Mouse (Mus musculus) layer of hippocampus, postnatal 25 days (tissue): ENCODE measurements around the gene Il21r. TPM values are rescaled to one million over a fixed set of nuclear protein-coding genes. Genes with fewer than 3 reads are reported as not detected.

Experiments used
- DNase-seq, 2 experiments: peaks; one replicate each; pipeline ENCODE4 v3.0.0; 2022; ENCODE audit warnings: mixed read lengths in 2 of 2, low spot score in 1 of 2; ENCODE audit errors: extremely low spot score in 1 of 2
- total RNA-seq, 2 experiments: library from RNA; stranded (reverse); gene quantifications; 2 replicates each; pipeline ENCODE4 v1.2.3; 2021

Gene Il21r
- 1 to 10 TPM in 1 of 2 experiments, under 1 TPM in 1; 0.89 to 1.1 TPM for total RNA-seq

DNA sequence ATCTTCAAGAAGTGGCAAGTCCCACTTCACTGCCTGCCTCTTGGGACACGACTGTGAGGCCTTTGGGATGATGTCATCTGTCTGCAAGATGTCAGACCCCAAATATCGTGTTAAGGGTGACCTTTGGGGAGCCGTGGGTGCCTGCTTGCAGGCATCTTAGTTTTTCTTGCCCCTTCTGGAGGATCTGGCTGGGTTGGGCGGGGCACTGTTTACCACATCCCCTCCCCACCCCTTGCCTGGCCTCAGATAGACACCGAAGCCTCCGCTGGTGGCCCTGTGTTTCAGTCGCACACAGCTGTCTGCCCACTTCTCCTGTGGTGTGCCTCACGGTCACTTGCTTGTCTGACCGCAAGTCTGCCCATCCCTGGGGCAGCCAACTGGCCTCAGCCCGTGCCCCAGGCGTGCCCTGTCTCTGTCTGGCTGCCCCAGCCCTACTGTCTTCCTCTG is at the start of gene Il21r:
TSS of gene Il21r (plus strand) at position 245 of the 447 bp plus-strand sequence.
- DNase-seq, result no peak

DNA sequence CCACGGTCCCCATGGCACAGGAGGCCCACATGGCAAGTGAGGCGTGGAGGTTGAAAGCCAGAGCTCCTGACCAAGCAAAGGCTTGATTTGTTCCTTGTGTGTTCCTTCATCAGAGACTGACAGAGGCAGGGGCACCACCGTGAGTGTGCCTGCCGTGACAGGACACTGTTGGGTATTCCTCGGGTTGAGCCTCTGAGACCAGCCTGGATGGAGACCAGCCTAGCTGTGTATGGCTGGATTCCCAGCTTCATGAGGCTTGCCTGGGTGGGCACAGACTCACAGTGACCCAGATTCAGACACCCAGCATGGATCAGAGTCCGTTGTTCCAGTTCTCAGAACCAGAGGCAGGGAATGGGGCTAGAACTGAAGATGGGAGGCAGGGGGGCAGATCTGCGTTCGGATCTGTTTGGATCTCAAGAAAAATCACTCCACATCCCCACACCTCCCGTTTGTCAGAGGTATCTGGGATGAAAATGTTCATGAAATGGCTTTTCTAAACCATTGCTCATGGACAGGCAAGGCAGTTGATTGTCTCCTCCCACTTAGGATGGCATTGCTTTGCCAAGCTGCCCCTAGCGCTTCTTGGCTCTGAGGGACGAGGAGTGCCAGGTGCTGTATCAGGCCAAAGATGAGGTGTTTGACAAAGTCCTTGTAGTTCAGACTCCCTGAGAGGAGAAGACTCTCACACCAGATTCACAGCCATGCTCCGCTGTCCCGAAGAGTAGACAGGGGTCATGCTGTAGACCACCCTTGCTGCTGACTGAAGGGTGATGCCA is 49.4 kb upstream of the Il21r start:
- no peak for DNase-seq

DNA sequence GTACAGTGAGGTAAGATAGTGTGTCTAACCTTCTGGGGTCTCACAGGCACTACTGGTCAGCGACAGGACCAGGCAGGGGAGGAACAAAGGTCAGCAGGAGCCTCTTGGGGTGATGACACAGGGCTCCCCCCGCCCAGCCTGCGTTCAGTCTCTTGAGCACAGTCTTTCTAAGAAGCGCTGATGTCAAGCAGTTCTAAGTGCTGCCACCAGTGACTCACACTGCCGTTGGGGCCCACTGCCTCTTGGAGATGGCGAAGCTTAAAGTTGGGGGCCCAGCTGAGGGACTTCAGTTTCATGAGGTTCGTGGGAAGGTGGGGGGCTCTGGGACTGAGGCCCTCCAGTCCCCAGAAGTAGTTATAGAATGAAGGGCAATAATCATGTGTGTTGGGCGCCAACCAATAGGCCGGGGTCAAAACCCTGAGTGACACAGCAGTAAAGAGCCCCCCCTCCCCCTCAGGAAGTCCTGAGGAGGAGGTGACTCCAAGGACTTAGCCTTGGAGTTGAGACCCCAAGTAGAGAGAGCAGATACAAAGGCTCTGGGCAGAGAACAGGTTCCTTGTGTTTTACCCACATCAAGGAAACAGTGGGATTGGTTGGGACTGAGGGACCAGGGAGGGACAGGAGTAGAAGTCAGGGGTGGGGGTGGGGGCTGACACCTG is 48.6 kb upstream of the Il21r start:
- no peak for DNase-seq

DNA sequence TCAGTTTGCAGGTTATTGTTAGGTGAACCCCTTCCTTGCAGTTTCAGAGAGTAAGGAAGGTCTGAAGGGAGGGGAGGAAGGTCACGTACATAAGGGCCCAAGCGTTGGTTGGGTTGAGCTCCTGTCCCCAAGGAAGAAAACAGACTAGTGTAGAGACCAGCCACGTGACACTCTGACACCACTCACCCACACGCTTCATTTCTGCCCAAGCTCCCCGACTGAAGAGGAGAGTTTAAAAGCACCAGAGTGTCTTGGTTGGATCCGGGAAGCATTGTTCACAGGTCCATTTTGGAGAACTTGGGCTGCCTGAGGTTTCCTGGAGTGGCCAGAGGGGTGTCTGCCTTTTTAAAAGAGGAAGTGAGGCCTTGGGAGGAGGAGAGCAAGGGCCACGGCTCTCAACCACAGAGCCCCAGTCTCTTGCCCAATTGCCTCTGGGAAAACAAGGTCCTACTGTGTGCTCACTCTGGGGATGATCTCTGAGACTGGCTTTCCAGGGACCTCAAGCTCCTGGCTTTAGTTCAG is 47.8 kb upstream of the Il21r start:
- DNase-seq, result no peak

DNA sequence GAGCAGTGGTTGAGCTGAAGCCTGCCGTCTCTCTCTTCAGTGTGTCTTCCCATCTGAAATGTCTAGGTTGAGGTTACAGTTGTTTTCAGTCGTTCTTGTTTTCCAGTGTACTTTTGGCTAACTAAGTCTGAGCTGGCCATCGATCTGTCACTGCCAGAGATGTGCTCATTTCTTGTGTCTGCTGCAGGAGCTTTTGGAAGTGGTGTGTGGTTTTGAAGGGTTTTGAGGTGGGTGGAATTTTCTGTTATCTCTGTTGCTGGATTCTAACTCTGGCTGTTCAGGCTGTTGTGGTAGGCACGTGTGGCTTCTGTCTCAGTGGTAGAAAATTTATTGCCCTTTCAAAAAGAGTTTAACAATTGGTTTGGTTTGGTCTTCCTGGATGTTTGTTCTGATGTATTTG is 47.1 kb upstream of the Il21r start:
- DNase-seq, result no peak

DNA sequence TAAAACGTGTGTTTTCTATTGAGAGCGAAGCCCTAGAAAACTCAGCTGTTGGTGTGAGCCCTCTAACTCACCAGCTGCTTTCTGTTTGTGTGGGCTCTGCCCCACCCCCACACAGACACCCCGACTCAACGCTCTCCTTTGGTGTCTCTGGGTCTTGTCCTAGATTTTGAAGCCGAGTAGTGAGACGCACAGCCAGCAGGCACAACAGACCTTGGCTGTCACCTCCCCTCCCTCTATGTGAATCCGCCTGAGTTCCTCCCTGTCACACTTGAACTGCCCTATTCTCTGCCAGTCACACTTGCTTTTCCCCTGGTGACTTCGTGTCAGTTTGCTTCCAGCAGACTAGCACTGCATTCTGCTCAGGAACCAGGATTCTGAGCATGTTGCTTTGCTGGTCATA is 46.4 kb upstream of the Il21r start:
- no peak for DNase-seq

DNA sequence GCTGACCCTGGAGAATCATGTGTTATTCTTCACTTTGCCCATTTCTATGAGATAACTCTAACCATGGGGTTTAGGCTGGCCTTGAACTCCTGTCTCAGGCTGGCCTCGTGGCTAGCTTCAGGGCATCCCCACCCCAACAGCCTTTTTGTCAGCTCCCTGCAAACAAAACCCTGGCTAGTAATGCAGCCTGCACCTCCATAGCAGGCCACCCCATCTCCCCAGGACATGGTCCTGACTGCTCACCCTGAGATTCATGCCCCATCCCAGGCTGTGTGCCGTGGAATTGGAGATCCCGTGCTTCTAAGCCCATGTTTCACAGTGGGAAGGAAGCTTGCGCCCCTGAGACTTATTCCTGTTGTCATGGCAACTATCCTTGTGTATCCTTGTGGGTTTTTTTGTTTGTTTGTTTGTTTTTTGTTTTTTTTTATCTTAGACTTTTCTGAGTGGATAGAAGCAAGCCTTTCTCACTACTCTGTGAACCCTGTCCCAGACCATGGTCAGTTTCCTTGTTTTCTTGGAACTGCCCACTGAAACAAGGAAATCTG is 44.8 kb upstream of the Il21r start:
- no peak for DNase-seq

DNA sequence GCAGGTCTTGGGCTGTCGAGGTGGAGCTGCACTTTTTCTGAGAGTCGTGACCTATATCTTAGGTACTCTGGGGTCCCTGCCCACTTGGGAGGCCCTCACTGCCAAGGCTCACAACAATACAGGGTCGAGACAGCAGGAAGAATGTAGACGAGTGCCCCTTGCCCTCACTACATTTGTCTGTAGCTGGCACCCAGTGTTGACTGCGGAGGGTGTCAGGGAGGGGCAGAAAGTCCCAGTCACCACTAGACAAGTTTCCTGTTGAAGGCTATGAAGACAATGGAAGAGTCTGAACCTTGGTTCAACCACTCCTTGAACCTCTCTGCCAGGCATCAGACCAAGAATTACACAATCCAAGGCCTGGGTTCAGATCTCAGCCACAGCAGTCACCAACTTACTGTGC is 44.2 kb upstream of the Il21r start:
- DNase-seq, result no peak

DNA sequence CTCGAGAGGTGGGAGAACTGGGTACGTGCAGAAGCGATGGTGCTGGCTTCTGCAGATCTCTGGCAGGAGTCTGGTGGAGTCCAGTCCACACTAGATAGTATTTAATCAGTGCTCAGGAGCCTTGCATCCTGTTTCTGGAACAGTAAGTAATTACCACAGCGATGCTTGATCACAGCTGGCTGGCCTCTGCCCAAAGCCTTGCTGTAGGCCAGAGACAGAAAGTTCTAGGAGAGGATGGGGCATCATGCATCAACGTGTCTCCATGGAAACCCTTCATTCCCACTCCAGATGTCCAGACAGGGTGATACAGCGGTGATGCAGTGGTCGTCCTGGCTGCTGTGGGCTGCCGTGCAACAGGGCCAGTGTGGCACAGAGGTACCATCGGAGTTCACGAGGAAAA is 43.7 kb upstream of the Il21r start:
- DNase-seq, result no peak

DNA sequence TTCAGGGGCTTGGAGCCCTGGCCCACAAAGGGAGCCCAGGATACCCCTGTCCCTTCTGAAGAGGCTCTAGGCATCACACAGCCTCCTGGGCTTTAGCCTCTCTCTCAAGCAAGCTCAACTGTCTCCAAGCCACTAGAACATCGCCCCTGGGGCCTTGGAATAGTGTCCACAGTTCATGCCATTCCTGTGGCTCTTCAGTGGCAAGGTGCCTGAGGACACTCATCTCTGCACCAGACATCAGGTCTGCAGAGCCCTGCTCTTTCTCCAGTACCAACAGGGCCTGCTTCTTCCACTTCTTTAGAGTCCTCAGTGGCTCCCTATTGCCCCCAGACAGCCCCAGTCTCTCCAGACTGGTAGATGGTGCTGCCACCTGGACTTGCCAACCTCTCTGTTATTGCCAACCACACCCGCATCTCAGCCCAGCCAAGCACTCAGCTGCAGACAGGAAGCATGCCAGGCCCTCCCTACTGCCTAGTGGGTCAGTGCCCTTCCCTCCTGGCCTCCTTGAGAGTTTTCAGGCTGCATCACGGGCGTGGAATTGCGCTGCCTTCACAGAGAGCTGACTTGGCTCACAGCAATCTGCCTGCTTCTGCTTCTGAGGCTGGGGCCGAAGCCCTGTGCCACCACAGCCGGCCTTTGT is 43.0 kb upstream of the Il21r start:
- DNase-seq, result no peak

DNA sequence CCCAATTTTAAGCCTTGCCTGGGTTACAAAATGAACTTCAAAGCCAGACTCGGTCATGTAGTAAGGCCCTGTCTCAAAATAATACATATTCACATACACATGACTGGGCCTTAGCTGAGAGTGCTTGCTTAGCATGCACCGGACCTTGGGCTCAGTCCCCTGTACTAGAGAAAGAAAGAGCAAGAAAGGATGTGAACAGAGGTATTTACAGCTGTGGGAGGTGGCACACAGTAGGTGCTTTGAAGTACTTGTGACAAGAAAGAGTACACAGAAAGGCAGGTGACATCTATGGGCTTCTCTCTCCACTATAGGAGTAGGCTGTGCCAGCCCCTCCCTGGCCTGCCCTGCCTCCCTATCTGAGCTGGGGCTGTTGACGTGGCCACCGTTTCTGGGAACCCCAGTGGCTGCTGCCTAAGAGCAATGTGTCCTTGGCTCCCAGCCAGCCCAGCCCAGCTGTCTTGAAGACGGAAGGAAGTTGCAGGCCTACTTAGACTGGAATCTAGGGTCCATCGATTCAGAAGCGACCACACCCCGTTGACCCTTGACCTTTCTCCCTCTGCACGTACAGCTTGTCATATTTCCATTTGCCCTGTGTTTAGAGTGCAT is 42.0 kb upstream of the Il21r start:
- DNase-seq, result peak in 1 of 2 experiments; percentile 47

DNA sequence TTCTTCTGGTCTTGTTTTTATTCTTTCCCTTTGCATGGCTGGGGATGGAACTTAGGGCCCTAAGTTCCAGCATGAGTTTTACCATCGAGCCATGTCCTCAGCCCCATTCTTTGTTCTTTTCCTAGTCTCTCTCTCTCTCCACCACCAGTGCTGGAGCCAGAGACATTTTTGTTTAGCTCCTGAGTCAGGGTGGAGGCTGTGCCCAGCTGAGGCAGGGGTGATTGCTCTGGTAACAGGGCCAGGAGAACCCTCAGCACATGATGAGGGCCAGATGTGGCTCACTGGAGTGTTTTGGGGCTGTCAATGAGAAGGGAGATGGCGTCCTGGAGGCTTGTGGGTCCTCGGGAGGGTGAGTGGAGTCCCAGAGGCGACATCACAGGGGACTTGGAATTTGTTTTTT is 40.8 kb upstream of the Il21r start:
- no peak for DNase-seq

DNA sequence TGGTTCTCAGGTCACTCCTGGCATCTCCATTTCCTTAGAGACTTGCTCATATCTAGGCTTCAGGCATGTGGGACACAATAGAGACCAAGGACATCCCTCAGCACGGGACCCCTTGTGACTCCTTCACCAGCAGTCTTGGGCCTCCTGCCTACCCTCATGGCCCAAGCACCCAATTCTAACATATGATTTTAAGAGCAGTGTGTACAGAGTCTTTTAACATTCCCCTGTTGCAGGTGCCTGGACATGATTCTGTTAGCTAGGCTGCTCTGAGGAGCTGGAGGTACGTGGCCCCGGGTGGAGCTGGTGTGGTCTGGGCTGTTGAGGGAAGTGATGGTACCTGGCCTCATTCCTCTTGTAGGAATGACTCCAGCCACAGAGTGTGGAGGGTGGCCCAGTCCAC is 40.1 kb upstream of the Il21r start:
- DNase-seq, result no peak

DNA sequence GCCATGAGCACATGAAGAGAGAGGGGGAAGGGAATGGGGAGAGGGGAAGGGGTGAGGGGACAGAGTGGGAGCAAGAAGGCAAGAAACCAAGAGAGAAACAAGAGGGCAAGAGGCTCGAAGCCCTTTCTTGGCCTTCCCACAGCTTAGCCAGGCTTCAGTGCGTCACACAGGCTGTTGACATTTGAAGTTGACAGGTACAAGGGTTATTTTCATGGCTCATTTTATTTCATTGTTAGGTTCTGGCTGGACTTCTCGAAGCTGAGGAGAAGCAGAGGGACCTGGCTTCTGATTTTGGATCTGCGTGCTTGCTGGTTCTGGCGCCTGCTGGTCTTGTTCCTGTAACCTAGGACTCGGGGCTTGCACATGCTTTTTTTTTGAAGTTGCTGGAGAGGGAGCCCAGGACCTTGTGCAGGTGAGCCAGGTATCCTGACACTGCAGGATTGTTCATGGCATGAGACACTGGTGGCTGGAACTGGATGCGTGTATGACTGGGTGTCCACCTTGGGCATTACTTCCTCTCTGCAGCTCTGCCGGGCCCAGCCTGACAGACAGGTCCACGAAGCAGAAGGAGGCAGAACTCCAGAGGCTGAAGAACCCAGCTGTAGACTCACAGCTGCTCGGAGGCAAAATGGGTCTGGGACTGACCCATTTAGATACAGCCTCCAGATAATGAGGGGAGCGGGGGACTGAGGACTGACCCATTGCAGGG is 38.8 kb upstream of the Il21r start:
- DNase-seq, result no peak

DNA sequence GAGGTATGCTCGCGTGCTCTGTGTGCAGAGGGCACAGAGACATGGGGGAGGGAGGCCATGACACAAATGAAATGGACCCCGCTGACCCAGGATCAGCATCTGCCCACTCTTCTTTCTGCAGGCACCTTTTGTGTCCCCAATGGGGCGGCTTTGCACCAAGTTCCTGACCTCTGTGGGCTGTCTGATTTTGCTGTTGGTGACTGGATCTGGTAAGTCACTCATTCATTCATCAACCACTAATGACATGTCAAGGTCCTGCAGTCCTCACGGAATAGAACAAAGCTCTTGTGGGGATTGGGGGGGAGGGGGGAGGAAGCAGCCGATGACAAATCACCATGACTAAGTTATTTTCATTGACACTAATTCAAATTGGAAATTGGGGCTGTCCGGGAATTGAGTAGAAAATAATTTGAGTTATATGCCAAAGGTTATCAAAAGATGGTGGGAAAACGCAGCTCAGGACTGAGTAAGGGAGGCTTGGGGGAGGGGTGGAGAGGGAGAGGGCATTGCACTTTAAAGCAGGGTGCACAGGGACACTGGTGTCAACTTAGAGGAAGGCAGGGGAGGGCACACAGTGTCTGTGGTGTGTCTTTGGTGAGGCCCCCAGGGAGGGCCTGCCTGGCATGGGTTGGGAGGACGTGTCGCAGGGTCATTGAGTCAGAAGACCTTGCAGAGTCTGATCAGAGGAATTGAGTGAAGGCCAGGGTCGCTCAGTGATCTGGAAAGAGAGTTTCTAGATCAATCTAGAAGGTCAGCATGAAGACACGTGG is 37.5 kb upstream of the Il21r start:
- no peak for DNase-seq

DNA sequence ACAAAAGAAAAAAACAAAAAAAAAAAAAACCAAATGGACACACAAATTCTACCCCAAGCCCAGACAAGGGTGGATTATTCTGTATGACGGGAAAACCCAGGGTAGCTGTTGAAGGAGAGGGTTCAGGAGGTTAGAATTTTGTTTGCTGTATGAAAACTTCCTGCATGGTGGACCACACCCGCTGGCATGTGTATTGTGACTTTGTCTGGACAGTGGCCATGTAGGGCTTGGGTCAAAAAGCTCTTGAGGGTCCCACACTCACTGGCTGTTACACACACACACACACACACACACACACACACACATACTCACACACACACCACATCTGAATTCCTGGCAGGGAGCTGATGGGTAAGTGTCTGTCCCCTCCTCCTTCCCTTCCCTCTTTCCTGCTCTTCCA is 36.8 kb upstream of the Il21r start:
- no peak for DNase-seq

DNA sequence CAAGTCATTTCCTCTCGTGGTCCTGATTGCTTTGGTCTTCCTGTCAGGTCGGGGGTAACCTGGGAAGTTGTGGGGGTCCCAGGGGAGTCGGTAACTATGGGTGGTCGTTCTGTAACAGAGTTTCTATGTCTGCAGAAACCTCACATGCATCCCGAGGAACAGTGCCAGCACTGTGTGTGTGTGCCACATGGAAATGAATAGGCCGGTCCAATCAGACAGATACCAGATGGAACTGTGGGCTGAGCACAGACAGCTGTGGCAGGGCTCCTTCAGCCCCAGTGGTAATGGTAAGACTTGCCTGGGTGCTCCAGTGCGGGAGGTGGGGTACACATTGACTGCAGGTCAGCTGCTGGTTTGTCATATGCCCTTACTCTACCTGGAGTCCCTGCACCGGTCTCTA is 34.3 kb upstream of the Il21r start:
- no peak for DNase-seq

DNA sequence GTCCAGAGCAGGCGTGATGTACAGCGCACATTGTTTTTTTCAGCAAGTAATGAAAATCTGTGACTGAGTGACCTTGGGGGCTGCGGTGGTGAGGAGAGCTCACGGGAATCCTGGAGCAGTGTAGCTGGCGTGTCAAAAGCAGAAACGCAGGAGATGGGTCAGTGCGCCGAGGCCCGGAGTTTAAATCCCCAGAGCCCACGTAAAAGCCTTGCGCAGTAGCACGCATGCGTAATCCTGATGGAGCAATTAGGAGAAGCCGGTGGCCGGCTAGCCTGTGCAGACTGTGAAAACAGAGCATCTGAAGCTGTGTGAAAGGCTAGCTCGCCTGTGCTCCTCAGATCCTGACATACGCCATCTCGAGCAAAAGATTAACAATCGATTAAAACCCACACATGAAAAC is 31.3 kb upstream of the Il21r start:
- DNase-seq, result no peak

DNA sequence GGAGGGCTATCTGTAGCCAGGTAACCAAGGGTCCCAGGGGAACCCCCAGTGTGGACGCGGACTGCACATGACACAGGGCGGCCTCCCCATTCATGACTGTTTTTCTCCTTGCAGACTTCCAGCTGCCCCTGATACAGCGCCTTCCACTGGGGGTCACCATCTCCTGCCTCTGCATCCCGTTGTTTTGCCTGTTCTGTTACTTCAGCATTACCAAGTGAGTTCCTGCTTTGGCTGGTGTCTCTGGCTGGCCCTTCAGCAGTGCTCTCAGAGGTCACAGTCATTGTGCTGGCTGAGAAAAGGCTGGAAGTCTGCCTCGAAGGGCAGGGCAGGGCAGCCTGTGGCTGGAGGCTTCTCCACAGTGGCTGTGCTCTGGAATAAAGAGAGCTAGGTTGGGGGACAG is 30.5 kb upstream of the Il21r start:
- no peak for DNase-seq
